ENCODE assay signal across 8 mouse cellular contexts in the genomic region with DNA sequence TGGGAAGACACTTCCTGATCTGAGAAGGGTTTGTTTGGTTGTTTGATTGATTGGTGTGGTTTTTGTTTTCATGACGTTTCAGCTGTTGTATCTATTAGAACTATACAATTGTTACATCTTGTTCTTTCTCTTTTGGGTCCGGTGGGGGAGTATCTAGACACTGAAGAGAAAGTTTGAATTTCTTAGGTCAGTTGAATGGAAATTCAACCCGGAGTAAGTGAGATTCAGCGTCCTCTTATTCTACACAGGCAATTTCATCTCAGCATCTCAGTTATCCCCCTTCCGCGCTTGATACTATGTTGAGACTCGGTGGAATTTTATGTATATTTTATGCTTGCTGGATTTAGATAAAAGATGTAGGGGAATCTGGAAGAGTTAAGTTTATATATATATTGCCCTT. TPM values are rescaled to one million over a fixed set of nuclear protein-coding genes. Genes with fewer than 3 reads are reported as not detected.
DNase-seq lines count a peak whose midpoint lies in the region; ATAC-seq lines count a peak whose summit lies in the region.

No protein-coding gene starts in this region.

- H3K4me3 ChIP-seq in kidney, embryonic 15.5 days (replicated peaks), result peak overlapping the region; percentile 72
- H3K4me3 ChIP-seq in hindbrain, embryonic 12.5 days, result 0 out of 2 replicates have a peak overlapping the region, but pooled peaks have one; percentile 7
- peak overlapping the region; percentile 14; the same call in 1 of the 2 replicates for H3K4me3 ChIP-seq in midbrain, embryonic 12.5 days

- H3K9ac ChIP-seq in kidney, embryonic 15.5 days, result no peak overlapping the region
- H3K9ac ChIP-seq in hindbrain, embryonic 12.5 days, result no peak overlapping the region
- no peak overlapping the region for H3K9ac ChIP-seq in midbrain, embryonic 12.5 days (replicated peaks)

- no peaks in the 10 kb centered on the region for H3K27me3 ChIP-seq in kidney, embryonic 15.5 days
- no peaks in the 10 kb centered on the region for H3K27me3 ChIP-seq in hindbrain, embryonic 12.5 days
- H3K27me3 ChIP-seq in midbrain, embryonic 12.5 days, result no peaks in the 10 kb centered on the region

- 0 out of 2 replicates have a peak, but pooled peaks cover 5% of the 10 kb centered on the region for H3K4me1 ChIP-seq in kidney, embryonic 15.5 days
- H3K4me1 ChIP-seq in hindbrain, embryonic 12.5 days, result no peaks in the 10 kb centered on the region
- H3K4me1 ChIP-seq in midbrain, embryonic 12.5 days, result peaks cover 4% of the 10 kb centered on the region; the same call in 1 of the 2 replicates

- 15% methylated on average over 7 of the region's 7 CpGs for WGBS in kidney, embryonic 15.5 days
- WGBS in hindbrain, embryonic 12.5 days, result 12% methylated on average over 7 of the region's 7 CpGs
- WGBS in midbrain, embryonic 12.5 days, result 11% methylated on average over 7 of the region's 7 CpGs

- H3K36me3 ChIP-seq in kidney, embryonic 15.5 days, result no peaks in the 10 kb centered on the region
- H3K36me3 ChIP-seq in hindbrain, embryonic 12.5 days, result no peaks in the 10 kb centered on the region
- no peaks in the 10 kb centered on the region for H3K36me3 ChIP-seq in midbrain, embryonic 12.5 days

- no peak for ATAC-seq in kidney, embryonic 15.5 days (replicated peaks; ENCODE audit: low FRiP score)
- no peak for ATAC-seq in hindbrain, embryonic 12.5 days (ENCODE audit: low FRiP score)
- no peak for ATAC-seq in midbrain, embryonic 12.5 days (ENCODE audit: low FRiP score, low read depth)

- no peaks in the 10 kb centered on the region for H3K9me3 ChIP-seq in kidney, embryonic 15.5 days (replicated peaks)
- no peaks in the 10 kb centered on the region for H3K9me3 ChIP-seq in hindbrain, embryonic 12.5 days (replicated peaks)
- no peaks in the 10 kb centered on the region for H3K9me3 ChIP-seq in midbrain, embryonic 12.5 days

- no peak overlapping the region for H3K27ac ChIP-seq in kidney, embryonic 15.5 days
- H3K27ac ChIP-seq in hindbrain, embryonic 12.5 days, result no peak overlapping the region
- H3K27ac ChIP-seq in midbrain, embryonic 12.5 days (replicated peaks), result no peak overlapping the region

- DNase-seq in kidney, postnatal 4 days, result no peak
- DNase-seq in R1 (ENCODE audit: low read depth, low spot score), result peak; percentile 55
- no peak for DNase-seq in urinary bladder, postnatal 25 days (ENCODE audit: low spot score)
- no peak for DNase-seq in thymus, postnatal 10 days (ENCODE audit: low spot score in 2 of 2)
- DNase-seq in right cerebral cortex, postnatal 36 days (ENCODE audit: low spot score in 2 of 2), result no peak

- peak overlapping the region; percentile 62 for H3K4me2 ChIP-seq in kidney, embryonic 15.5 days
- H3K4me2 ChIP-seq in hindbrain, embryonic 12.5 days (replicated peaks), result peak overlapping the region; percentile 43
- H3K4me2 ChIP-seq in midbrain, embryonic 12.5 days (replicated peaks), result peak overlapping the region; percentile 63

RNA-seq across cellular contexts. Expression of a gene that starts 21.0 kb away (rescaled TPM):
- 84.0 and 87.1 TPM in 2 replicates for polyA plus RNA-seq in kidney, embryonic 15.5 days (2015; fragmentation: Nextera tagmentation; extraction: Ambion mirVana)
- 112 and 115 TPM in 2 replicates for polyA plus RNA-seq in hindbrain, embryonic 12.5 days (2016; fragmentation: Nextera tagmentation; extraction: Ambion mirVana)
- polyA plus RNA-seq in midbrain, embryonic 12.5 days (2016; fragmentation: Nextera tagmentation; extraction: Ambion mirVana), result 114 and 116 TPM in 2 replicates

RNA-seq across cellular contexts. Expression of a gene that starts 21.4 kb away (rescaled TPM):
- 5.8 and 6.4 TPM in 2 replicates for polyA plus RNA-seq in kidney, embryonic 15.5 days (2015; fragmentation: Nextera tagmentation; extraction: Ambion mirVana)
- polyA plus RNA-seq in hindbrain, embryonic 12.5 days (2016; fragmentation: Nextera tagmentation; extraction: Ambion mirVana), result 10.7 and 12.8 TPM in 2 replicates
- 10.6 and 11.2 TPM in 2 replicates for polyA plus RNA-seq in midbrain, embryonic 12.5 days (2016; fragmentation: Nextera tagmentation; extraction: Ambion mirVana)

Comparison
In these comparisons a context has a peak if more than half of its experiments do, and no peak if none do; other contexts are left out.
1. H3K4me3 ChIP-seq: peak in every context shown above with its lines; median percentile 72 in kidney, embryonic 15.5 days; 14 in midbrain, embryonic 12.5 days; 7 in hindbrain, embryonic 12.5 days.